Mouse (Mus musculus) forebrain, embryonic 14.5 days (tissue): ENCODE results near the gene Zfp488. TPM values are rescaled to one million over a fixed set of nuclear protein-coding genes. Genes with fewer than 3 reads are reported as not detected.

Experiments used
- ATAC-seq: fragments of 200-750 bp; cut with Nextera tagmentation; 2 replicates; pipeline ENCODE4 v1.8.0; 2017; ENCODE audit warnings: mild to moderate bottlenecking, moderate library complexity
- DNase-seq: peaks from one replicate; pipeline ENCODE4 v3.0.0-alpha.2; 2015; ENCODE audit warnings: low spot score
- H3K27ac ChIP-seq: fragments of 300-500 bp; sonication (generic); 2 replicates; pipeline ENCODE4 v1.5.1; 2014; ENCODE audit warnings: low read depth, mild to moderate bottlenecking, control low read depth, low read length, moderate library complexity
- H3K27me3 ChIP-seq: fragments of 300-500 bp; sonication (generic); replicated peaks from 2 replicates; pipeline ENCODE4 v1.6.1; 2014; ENCODE audit warnings: low read length, control low read depth, mixed read lengths; ENCODE audit not compliant: control insufficient read depth, insufficient read depth
- H3K36me3 ChIP-seq: fragments of 300-500 bp; sonication (generic); 2 replicates; pipeline ENCODE4 v1.6.1; 2014; ENCODE audit warnings: low read length, control low read depth; ENCODE audit not compliant: control insufficient read depth, insufficient read depth
- H3K4me1 ChIP-seq: fragments of 300-500 bp; sonication (generic); 2 replicates; pipeline ENCODE4 v1.6.1; 2014; ENCODE audit warnings: antibody characterized with exemption, low read length, control low read depth; ENCODE audit not compliant: control insufficient read depth, insufficient read depth
- H3K4me2 ChIP-seq: fragments of 300-500 bp; sonication (generic); 2 replicates; pipeline ENCODE4 v1.6.1; 2014; ENCODE audit warnings: mild to moderate bottlenecking, control low read depth, low read length
- H3K4me3 ChIP-seq: fragments of 300-500 bp; sonication (generic); 2 replicates; pipeline ENCODE4 v1.5.1; 2014; ENCODE audit warnings: low read depth, low read length, control low read depth
- H3K9ac ChIP-seq: fragments of 300-500 bp; sonication (generic); 2 replicates; pipeline ENCODE4 v1.6.1; 2014; ENCODE audit warnings: mild to moderate bottlenecking, low read length, control low read depth, moderate library complexity
- H3K9me3 ChIP-seq: fragments of 300-500 bp; sonication (generic); replicated peaks from 2 replicates; pipeline ENCODE4 v1.6.1; 2016; ENCODE audit warnings: low read length, control low read depth, mixed read lengths; ENCODE audit not compliant: control insufficient read depth
- WGBS: fragments of 180-500 bp; shearing (Covaris S2); extraction: QIAGEN DNeasy Blood & Tissue Kit; methylation state at CpG from one replicate; pipeline ENCODE4 v1.1.7; 2014; 5-methylcytosine and 5-hydroxymethylcytosine counted together
- polyA plus RNA-seq: library from polyadenylated mRNA; unstranded; fragments of >200 nt; fragmentation: Nextera tagmentation; extraction: Ambion mirVana; gene quantifications from 2 replicates; pipeline ENCODE4 v1.2.1, GENCODE M21; 2014

The Zfp488 gene
- polyA plus RNA-seq, 1 experiment from 2014 or later, result 0.09 TPM

DNA sequence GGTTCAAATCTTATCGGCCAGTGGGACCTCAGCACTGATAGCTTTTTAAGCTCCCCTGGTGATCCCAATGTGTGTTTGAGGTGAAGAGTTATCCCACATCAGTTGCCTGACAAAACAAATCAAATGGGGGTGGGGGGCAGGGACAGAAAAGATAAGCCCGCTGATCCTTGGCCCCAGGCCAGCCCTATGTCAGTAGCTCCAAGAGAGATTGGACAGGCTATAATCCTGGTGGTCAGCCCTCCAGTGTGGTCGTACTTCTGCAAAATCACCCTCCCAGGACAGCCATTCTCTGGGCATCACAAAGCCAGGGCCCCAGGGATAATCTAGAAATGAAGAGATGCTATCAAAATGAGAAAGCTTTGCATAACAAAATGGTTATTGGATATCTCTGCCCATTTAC lies 19.7 kb downstream of the Zfp488 start:
- Histone ChIP-seq H3K9me3 (no peaks in the 10 kb centered on the region), H3K27ac (no peak overlapping the region), H3K4me1 (no peaks in the 10 kb centered on the region), H3K36me3 (no peaks in the 10 kb centered on the region), H3K4me3 (no peak overlapping the region), H3K27me3 (no peaks in the 10 kb centered on the region), H3K9ac (no peak overlapping the region), H3K4me2 (no peak overlapping the region)
- ATAC-seq (no peak), DNase-seq (no peak)
- WGBS, result 61% methylated on average over 3 of the region's 3 CpGs

DNA sequence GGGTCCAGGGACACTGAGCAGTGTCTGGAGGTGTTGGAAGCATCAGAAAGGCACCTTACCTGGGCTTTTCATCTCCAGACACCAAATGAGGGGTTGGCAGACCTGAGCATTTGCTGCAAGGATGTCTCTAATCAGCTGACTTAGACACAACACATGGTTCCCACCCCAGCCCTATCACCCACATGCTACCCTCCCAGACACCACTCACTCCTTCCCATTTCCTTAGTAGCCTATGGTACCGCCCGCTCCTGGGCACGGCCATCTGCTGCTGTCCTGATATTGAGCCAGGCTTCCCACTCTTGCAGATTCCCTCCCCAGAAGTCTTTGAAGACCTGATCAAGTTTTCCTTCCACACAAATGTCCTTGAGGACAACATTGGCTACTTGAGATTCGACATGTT lies 20.4 kb downstream of the Zfp488 start:
- H3K36me3 ChIP-seq, result no peaks in the 10 kb centered on the region
- no peaks in the 10 kb centered on the region for H3K27me3 ChIP-seq
- WGBS, result 94% methylated on average over 4 of the region's 4 CpGs
- H3K9me3 ChIP-seq, result no peaks in the 10 kb centered on the region
- H3K4me1 ChIP-seq, result no peaks in the 10 kb centered on the region
- H3K9ac ChIP-seq, result no peak overlapping the region
- no peak overlapping the region for H3K4me2 ChIP-seq
- H3K4me3 ChIP-seq, result no peak overlapping the region
- ATAC-seq (no peak), DNase-seq (no peak)
- H3K27ac ChIP-seq, result no peak overlapping the region

DNA sequence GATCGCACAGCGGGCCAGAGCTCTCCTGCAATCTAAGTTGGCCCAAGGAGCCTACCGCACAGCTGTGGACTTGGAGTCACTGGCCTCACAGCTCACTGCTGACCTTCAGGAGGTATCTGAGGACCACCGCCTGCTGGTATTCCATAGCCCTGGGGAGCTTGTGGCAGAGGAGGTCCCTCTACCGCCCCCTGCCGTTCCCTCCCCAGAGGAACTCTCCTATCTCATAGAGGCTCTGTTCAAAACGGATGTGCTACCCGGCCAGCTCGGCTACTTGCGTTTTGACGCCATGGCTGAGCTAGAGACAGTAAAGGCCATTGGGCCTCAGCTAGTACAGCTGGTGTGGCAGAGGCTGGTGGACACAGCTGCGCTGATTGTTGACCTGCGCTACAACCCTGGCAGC lies 22.5 kb downstream of the Zfp488 start:
- H3K4me3 ChIP-seq, result no peak overlapping the region
- no peak for DNase-seq
- H3K27me3 ChIP-seq, result no peaks in the 10 kb centered on the region
- no peak overlapping the region for H3K9ac ChIP-seq
- H3K9me3 ChIP-seq, result no peaks in the 10 kb centered on the region
- ATAC-seq, result no peak
- no peak overlapping the region for H3K27ac ChIP-seq
- no peaks in the 10 kb centered on the region for H3K4me1 ChIP-seq
- H3K36me3 ChIP-seq, result no peaks in the 10 kb centered on the region
- H3K4me2 ChIP-seq, result no peak overlapping the region
- 79% methylated on average over 13 of the region's 13 CpGs for WGBS

DNA sequence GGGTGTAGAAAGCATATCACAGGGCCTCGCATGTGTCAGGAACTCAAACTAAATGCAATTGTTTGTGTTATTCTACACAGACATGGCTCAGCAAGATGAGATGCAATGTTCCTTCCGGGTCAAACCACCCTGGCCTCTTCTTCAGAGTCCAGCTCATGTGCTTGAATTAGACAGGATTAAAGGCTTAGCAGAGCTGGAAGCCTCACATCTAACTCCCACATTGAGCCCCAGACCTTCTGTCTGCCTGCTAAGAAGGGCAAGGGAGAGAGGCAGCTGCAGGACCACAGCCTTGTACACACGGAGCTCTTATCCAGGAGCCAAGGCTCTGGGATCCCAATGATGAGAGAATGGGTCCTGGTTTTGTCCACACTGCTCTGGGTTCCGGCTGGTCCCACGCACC lies 24.8 kb downstream of the Zfp488 start, which contains the start of gene Rbp3:
Rbp3 (plus strand) TSS at position 243 of the 400 bp plus-strand sequence.
- Histone ChIP-seq H3K36me3 (no peaks in the 10 kb centered on the region), H3K27me3 (no peaks in the 10 kb centered on the region), H3K4me3 (no peak within 1 kb of the TSS), H3K27ac (no peak within 1 kb of the TSS), H3K9me3 (no peaks in the 10 kb centered on the region), H3K4me2 (no peak within 1 kb of the TSS), H3K9ac (no peak within 1 kb of the TSS), H3K4me1 (no peaks in the 10 kb centered on the region)
- ATAC-seq (no peak), DNase-seq (no peak)
- WGBS, result 90% methylated on average over 5 of the region's 5 CpGs

DNA sequence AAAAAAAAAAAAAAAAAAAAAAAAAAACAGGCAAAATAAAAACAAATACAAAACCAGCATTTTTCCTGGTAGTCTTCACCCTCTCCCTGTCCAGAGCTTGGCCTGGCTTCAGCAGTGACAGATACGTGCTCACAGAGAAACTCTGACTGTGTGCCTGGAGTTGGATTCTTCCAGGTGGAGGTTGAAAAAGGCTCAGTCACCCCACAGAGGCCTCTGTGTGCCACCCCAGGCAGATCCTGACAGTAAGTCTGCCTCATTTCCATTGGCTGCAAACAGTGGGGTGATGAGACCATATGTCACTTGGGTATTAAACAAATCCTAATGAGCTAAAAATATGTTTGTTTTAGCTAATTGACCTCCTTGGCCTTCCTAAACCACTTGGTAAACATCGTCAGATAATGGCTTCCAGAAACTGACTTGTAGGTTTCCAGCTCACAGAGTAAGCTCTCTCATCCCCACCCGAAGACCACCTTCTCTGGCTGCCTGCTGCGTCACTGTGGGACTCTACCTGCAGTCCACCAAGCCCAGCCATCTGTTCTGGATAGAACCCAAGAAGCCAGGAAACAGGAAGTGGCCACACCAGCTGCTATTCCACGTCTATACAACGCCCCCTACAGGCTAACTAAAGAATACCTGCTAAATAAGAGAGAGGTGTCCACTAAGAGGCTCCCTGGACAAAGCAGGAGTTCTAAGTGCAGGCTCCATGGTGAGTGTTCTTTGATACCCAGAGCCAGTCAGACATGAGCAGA lies 26.2 kb downstream of the Zfp488 start:
- H3K27ac ChIP-seq, result no peak overlapping the region
- H3K4me2 ChIP-seq, result no peak overlapping the region
- no peaks in the 10 kb centered on the region for H3K9me3 ChIP-seq
- DNase-seq (no peak), ATAC-seq (no peak)
- WGBS, result 66% methylated on average over 6 of the region's 6 CpGs
- H3K36me3 ChIP-seq, result no peaks in the 10 kb centered on the region
- H3K27me3 ChIP-seq, result no peaks in the 10 kb centered on the region
- no peaks in the 10 kb centered on the region for H3K4me1 ChIP-seq
- no peak overlapping the region for H3K4me3 ChIP-seq
- H3K9ac ChIP-seq, result no peak overlapping the region

DNA sequence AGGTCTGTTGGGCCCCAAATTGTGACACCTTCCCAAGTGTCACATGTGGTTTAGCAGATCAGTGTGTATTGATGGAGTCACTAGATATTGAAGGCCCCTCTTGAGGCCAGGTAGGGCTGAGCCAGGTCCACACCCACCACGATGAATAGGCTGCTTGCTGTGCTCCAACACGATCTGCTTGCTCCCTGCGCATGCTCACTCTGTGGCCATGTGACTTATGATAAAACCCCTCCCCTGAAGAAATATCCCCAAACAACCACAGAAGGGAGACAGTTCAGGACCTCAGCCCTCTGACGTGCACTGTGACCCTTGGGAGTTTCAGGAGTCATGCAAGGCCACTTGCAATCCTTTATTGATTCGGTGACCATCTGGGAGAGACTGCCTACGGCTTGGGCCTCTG lies 32.4 kb downstream of the Zfp488 start:
- no peak for ATAC-seq

DNA sequence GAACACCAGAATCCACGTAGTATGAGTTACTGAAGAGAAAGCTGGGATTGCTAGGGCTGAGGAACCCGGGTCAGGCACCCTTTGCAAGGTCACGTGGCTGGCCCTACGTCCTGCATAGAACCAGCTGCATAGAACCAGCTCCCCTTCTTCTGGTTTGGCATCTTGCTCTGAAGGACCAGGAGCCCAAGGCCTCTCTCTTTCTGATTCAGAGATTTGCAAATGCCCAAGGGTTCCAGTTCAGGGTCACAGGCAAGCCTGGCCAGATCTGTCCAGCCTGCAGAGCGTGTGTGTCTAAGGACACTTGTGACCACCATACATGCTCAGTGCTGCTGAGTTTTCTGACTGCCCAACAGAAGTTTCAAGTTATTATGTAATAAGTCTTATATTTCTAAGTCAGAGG lies 36.3 kb downstream of the Zfp488 start:
- H3K9ac ChIP-seq, result no peak overlapping the region
- 82% methylated on average over 5 of the region's 5 CpGs for WGBS
- ATAC-seq, result no peak
- no peaks in the 10 kb centered on the region for H3K4me1 ChIP-seq
- H3K4me2 ChIP-seq, result no peak overlapping the region
- DNase-seq, result no peak
- H3K4me3 ChIP-seq, result no peak overlapping the region
- no peaks in the 10 kb centered on the region for H3K36me3 ChIP-seq
- no peak overlapping the region for H3K27ac ChIP-seq
- H3K9me3 ChIP-seq, result no peaks in the 10 kb centered on the region
- no peaks in the 10 kb centered on the region for H3K27me3 ChIP-seq

More for the DNA sequence above, 32.4 kb downstream of the Zfp488 start:
- no peak overlapping the region for H3K27ac ChIP-seq
- no peaks in the 10 kb centered on the region for H3K36me3 ChIP-seq
- no peaks in the 10 kb centered on the region for H3K4me1 ChIP-seq
- DNase-seq, result no peak
- H3K4me2 ChIP-seq, result no peak overlapping the region
- 90% methylated on average over 6 of the region's 6 CpGs for WGBS
- no peaks in the 10 kb centered on the region for H3K27me3 ChIP-seq
- no peak overlapping the region for H3K4me3 ChIP-seq
- H3K9ac ChIP-seq, result no peak overlapping the region
- no peaks in the 10 kb centered on the region for H3K9me3 ChIP-seq

DNA sequence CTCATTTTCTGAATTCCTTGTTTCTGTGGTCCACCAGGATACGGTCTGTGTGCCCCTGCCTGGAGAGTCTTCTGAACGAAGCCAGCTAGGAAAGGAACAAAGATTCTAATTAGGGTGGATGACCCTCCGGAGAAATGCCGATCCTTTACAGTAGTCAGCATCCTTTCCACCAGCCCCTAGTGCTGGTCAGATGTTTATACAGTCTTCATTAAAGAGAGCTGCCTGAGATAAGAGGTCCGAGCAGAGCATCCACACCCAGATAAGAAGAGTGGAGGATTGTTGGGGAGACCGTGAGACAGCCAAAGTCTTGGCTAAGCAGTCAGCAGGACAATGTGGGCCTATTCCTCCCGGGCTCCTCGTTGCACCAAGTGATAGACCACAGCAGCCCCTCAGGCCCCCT lies 37.8 kb downstream of the Zfp488 start, which contains the start of gene Gdf2:
Gdf2 (plus strand) TSS at position 301 of the 400 bp plus-strand sequence.
- no peaks in the 10 kb centered on the region for H3K36me3 ChIP-seq
- 81% methylated on average over 8 of the region's 8 CpGs for WGBS

DNA sequence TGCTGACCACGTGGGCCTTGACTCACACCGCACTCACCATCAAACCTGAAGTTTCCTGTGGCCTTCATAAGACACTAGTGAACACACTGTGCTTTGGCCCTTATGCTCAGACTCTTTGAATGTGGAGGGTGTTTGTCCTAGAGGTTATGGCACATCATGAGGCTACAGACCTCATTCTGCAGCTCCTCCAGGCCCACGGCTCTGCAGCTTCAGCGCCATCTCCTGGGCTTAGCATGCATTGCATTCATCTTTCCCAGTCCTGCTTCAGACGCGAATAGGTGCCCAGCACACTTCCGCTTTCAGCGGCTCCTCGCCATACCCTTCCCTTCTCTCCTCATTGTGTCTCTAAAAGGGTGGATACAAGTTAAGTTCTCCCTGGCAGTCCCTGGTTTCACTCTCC lies 39.4 kb downstream of the Zfp488 start:
- no peak overlapping the region for H3K27ac ChIP-seq
- no peaks in the 10 kb centered on the region for H3K4me1 ChIP-seq
- no peaks in the 10 kb centered on the region for H3K27me3 ChIP-seq
- 30% methylated on average over 9 of the region's 9 CpGs for WGBS
- H3K4me2 ChIP-seq, result peak overlapping the region; percentile 40
- DNase-seq, result peak; percentile 71
- no peak overlapping the region; the same call in 1 of the 2 replicates for H3K9ac ChIP-seq
- no peaks in the 10 kb centered on the region for H3K36me3 ChIP-seq
- H3K9me3 ChIP-seq, result no peaks in the 10 kb centered on the region
- peak; percentile 65 for ATAC-seq
- H3K4me3 ChIP-seq, result no peak overlapping the region

More for the DNA sequence above, 37.8 kb downstream of the Zfp488 start, which contains the start of gene Gdf2:
- DNase-seq, result no peak
- Histone ChIP-seq H3K4me1 (no peaks in the 10 kb centered on the region), H3K27me3 (no peaks in the 10 kb centered on the region), H3K4me3 (no peak within 1 kb of the TSS), H3K9me3 (no peaks in the 10 kb centered on the region), H3K9ac (no peak within 1 kb of the TSS), H3K27ac (no peak within 1 kb of the TSS), H3K4me2 (no peak within 1 kb of the TSS)
- no peak for ATAC-seq
